ENCODE assay signal across 9 mouse cellular contexts in the genomic region with DNA sequence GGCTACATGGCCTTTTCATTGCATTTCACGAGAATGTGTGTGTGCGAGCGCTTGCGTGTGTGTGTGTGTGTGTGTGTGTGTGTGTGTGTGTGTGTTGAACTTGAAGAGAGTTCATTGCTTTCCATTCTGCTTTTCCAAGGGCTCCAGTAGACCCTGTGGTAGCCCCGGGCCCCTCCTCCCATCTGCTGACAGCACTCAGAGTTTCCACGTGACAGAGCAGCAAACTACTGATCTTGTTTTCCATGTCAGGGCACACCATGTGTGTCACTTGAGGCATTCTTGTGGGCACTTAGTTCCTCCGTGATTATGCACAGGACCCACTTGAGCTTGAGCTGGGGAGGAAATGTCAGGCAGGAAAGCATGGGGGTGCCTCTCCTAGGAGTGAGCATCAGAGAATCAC.
DNase-seq lines count a peak whose midpoint lies in the region; ATAC-seq lines count a peak whose summit lies in the region.
"Had no signal": no experiment of that assay in that cellular context is flagged by ENCODE, and none has a peak within 500 bp of the region (broad histone marks: within the 10 kb centered on the region; RNA-seq: fewer than 3 reads in every experiment).

No protein-coding gene starts in this region.

- no peaks in the 10 kb centered on the region for H3K36me3 ChIP-seq in forebrain, embryonic 11.5 days (ENCODE audit: control insufficient read depth, insufficient read depth, low read length)
- H3K36me3 ChIP-seq in forebrain, embryonic 10.5 days (replicated peaks): no peaks in the 10 kb centered on the region
- no peaks in the 10 kb centered on the region for H3K36me3 ChIP-seq in neural tube, embryonic 13.5 days
- no peaks in the 10 kb centered on the region for H3K36me3 ChIP-seq in splenic B cell, adult 2 months (ENCODE audit: control insufficient read depth, insufficient read depth, low read length, poor library complexity, severe bottlenecking)

- ATAC-seq in forebrain, embryonic 11.5 days (replicated peaks; ENCODE audit: low FRiP score): peak; percentile 64
- no peak; the same call in 1 of the 2 replicates for ATAC-seq in neural tube, embryonic 13.5 days (ENCODE audit: low read depth)

- H3K4me2 ChIP-seq in forebrain, embryonic 11.5 days (ENCODE audit: low read depth, low read length, severe bottlenecking): no peak overlapping the region
- no peak overlapping the region for H3K4me2 ChIP-seq in neural tube, embryonic 13.5 days

- H3K27me3 ChIP-seq in forebrain, embryonic 11.5 days (ENCODE audit: control insufficient read depth, insufficient read depth, low read length): no peaks in the 10 kb centered on the region
- 0 out of 2 replicates have a peak, but pooled peaks cover 4% of the 10 kb centered on the region for H3K27me3 ChIP-seq in forebrain, embryonic 10.5 days (ENCODE audit: poor library complexity, severe bottlenecking)
- no peaks in the 10 kb centered on the region for H3K27me3 ChIP-seq in neural tube, embryonic 13.5 days
- no peaks in the 10 kb centered on the region for H3K27me3 ChIP-seq in splenic B cell, adult 2 months (ENCODE audit: control insufficient read depth, insufficient read depth, low read length, poor library complexity, severe bottlenecking)

- H3K9ac ChIP-seq in forebrain, embryonic 11.5 days (ENCODE audit: low read length): no peak overlapping the region
- H3K9ac ChIP-seq in neural tube, embryonic 13.5 days: no peak overlapping the region

- peak; percentile 58 for DNase-seq in forebrain, embryonic 11.5 days (ENCODE audit: low spot score)
- DNase-seq in forebrain, embryonic 10.5 days (ENCODE audit: extremely low spot score, low spot score): no peak
- DNase-seq in neural tube, embryonic 10.5 days (ENCODE audit: extremely low spot score, low spot score): no peak
- DNase-seq in lung, adult 18-20 months: peak; percentile 40 to 63
- DNase-seq in splenic B cell, adult 2 months (ENCODE audit: low read depth, low spot score): peak; percentile 41
- DNase-seq in left cerebral cortex, adult 18-20 months (ENCODE audit: low spot score in 2 of 2): no peak
- DNase-seq in urinary bladder, adult 2 months (ENCODE audit: low spot score): no peak
- DNase-seq: adrenal gland, postnatal 14 days had no signal

- 59% methylated on average over 7 of the region's 7 CpGs for WGBS in forebrain, embryonic 11.5 days
- 72% methylated on average over 7 of the region's 7 CpGs for WGBS in forebrain, embryonic 10.5 days
- WGBS in neural tube, embryonic 13.5 days: 53% methylated on average over 7 of the region's 7 CpGs

- H3K27ac ChIP-seq in forebrain, embryonic 11.5 days (ENCODE audit: low read depth, low read length): no peak overlapping the region
- no peak overlapping the region; the same call in 1 of the 2 replicates for H3K27ac ChIP-seq in forebrain, embryonic 10.5 days
- 0 out of 2 replicates have a peak overlapping the region, but pooled peaks have one; percentile 15 for H3K27ac ChIP-seq in neural tube, embryonic 13.5 days (replicated peaks)

- no peaks in the 10 kb centered on the region for H3K9me3 ChIP-seq in forebrain, embryonic 11.5 days (ENCODE audit: control insufficient read depth, low read length)
- 0 out of 2 replicates have a peak, but pooled peaks cover under 1% of the 10 kb centered on the region for H3K9me3 ChIP-seq in forebrain, embryonic 10.5 days
- H3K9me3 ChIP-seq in neural tube, embryonic 13.5 days: no peaks in the 10 kb centered on the region

- H3K4me1 ChIP-seq in forebrain, embryonic 11.5 days (replicated peaks; ENCODE audit: control insufficient read depth, insufficient read depth, low read length): peaks cover 28% of the 10 kb centered on the region; the same call in 1 of the 2 replicates
- peaks cover 64% of the 10 kb centered on the region for H3K4me1 ChIP-seq in forebrain, embryonic 10.5 days
- H3K4me1 ChIP-seq in neural tube, embryonic 13.5 days (replicated peaks): peaks cover 71% of the 10 kb centered on the region

- H3K4me3 ChIP-seq in forebrain, embryonic 11.5 days (ENCODE audit: low read depth, low read length): no peak overlapping the region
- no peak overlapping the region for H3K4me3 ChIP-seq in forebrain, embryonic 10.5 days
- no peak overlapping the region for H3K4me3 ChIP-seq in neural tube, embryonic 13.5 days

Comparison
In these comparisons a context has a peak if more than half of its experiments do, and no peak if none do; other contexts are left out.
1. DNase-seq: peak in forebrain, embryonic 11.5 days (single experiment), lung, adult 18-20 months (2 of 2) and splenic B cell, adult 2 months (single experiment); none in forebrain, embryonic 10.5 days (single experiment), neural tube, embryonic 10.5 days (single experiment), left cerebral cortex, adult 18-20 months (0 of 2) and urinary bladder, adult 2 months (single experiment).